Mouse (Mus musculus): ENCODE measurements around the gene Cybrd1. TPM values are rescaled to one million over a fixed set of nuclear protein-coding genes. Genes with fewer than 3 reads are reported as not detected.

Cybrd1 gene
- 1.5 and 20.6 TPM in 2 replicates for polyA plus RNA-seq (2012; rRNA removed)

GRCm38 (mm10) chr2:71117797-71118708, at the start of gene Cybrd1:
Gene Cybrd1, plus strand, starts transcription at chr2:71117923.
- peak within 1 kb of the TSS; percentile 74 for H3K4me3 ChIP-seq (ENCODE audit: low read depth, low read length)
- TF ChIP-seq CTCF (IDR thresholded peaks at IDR 0.05; ENCODE audit: extremely low read depth, insufficient read length, insufficient replicate concordance, low read depth, low read length) (no peak), POLR2A (IDR thresholded peaks at IDR 0.05; ENCODE audit: low read depth, low read length) (no peak)
- peaks cover 10% of the 10 kb centered on the region for H3K4me1 ChIP-seq (ENCODE audit: control insufficient read depth, insufficient read depth, insufficient read length, low read length)
- 4% methylated on average over 60 of the region's 60 CpGs for WGBS
- peaks cover 16% of the 10 kb centered on the region; the same call in 1 of the 2 replicates for H3K27me3 ChIP-seq (ENCODE audit: control insufficient read depth, insufficient read depth, low read length)
- no peaks in the 10 kb centered on the region for H3K36me3 ChIP-seq (ENCODE audit: control insufficient read depth, insufficient read depth, low read length)
- no peak within 1 kb of the TSS for H3K27ac ChIP-seq (ENCODE audit: insufficient read depth, low read depth, low read length)

- 95% methylated on average over 4 of the region's 4 CpGs for WGBS
- Histone ChIP-seq H3K4me1 (ENCODE audit: control insufficient read depth, insufficient read depth, insufficient read length, low read length) (no peaks in the 10 kb centered on the region), H3K27me3 (ENCODE audit: control insufficient read depth, insufficient read depth, low read length) (no peaks in the 10 kb centered on the region), H3K36me3 (ENCODE audit: control insufficient read depth, insufficient read depth, low read length) (peaks cover 15% of the 10 kb centered on the region), H3K4me3 (ENCODE audit: low read depth, low read length) (no peak overlapping the region), H3K27ac (ENCODE audit: insufficient read depth, low read depth, low read length) (no peak overlapping the region)
- TF ChIP-seq CTCF (IDR thresholded peaks at IDR 0.05; ENCODE audit: extremely low read depth, insufficient read length, insufficient replicate concordance, low read depth, low read length): no peak
- TF ChIP-seq POLR2A (IDR thresholded peaks at IDR 0.05; ENCODE audit: low read depth, low read length): no peak
Measured at GRCm38 (mm10) chr2:71071601-71072000, 46.1 kb upstream of the Cybrd1 start.

- WGBS: 88% methylated on average over 3 of the region's 3 CpGs
- no peaks in the 10 kb centered on the region for H3K4me1 ChIP-seq (ENCODE audit: control insufficient read depth, insufficient read depth, insufficient read length, low read length)
- H3K27me3 ChIP-seq (ENCODE audit: control insufficient read depth, insufficient read depth, low read length): no peaks in the 10 kb centered on the region
- H3K4me3 ChIP-seq (ENCODE audit: low read depth, low read length): no peak overlapping the region
- H3K36me3 ChIP-seq (ENCODE audit: control insufficient read depth, insufficient read depth, low read length): peaks cover 15% of the 10 kb centered on the region
- TF ChIP-seq CTCF (IDR thresholded peaks at IDR 0.05; ENCODE audit: extremely low read depth, insufficient read length, insufficient replicate concordance, low read depth, low read length) (no peak), POLR2A (IDR thresholded peaks at IDR 0.05; ENCODE audit: low read depth, low read length) (no peak)
- H3K27ac ChIP-seq (ENCODE audit: insufficient read depth, low read depth, low read length): no peak overlapping the region
Measured at GRCm38 (mm10) chr2:71073330-71073729, 44.4 kb upstream of the Cybrd1 start.

GRCm38 (mm10) chr2:71073828-71074227, 43.9 kb upstream of the Cybrd1 start:
- peaks cover 15% of the 10 kb centered on the region for H3K36me3 ChIP-seq (ENCODE audit: control insufficient read depth, insufficient read depth, low read length)
- no peak for TF ChIP-seq CTCF (IDR thresholded peaks at IDR 0.05; ENCODE audit: extremely low read depth, insufficient read length, insufficient replicate concordance, low read depth, low read length)
- TF ChIP-seq POLR2A (IDR thresholded peaks at IDR 0.05; ENCODE audit: low read depth, low read length): no peak
- H3K4me3 ChIP-seq (ENCODE audit: low read depth, low read length): no peak overlapping the region
- 65% methylated on average over 3 of the region's 3 CpGs for WGBS
- no peak overlapping the region for H3K27ac ChIP-seq (ENCODE audit: insufficient read depth, low read depth, low read length)
- no peaks in the 10 kb centered on the region for H3K4me1 ChIP-seq (ENCODE audit: control insufficient read depth, insufficient read depth, insufficient read length, low read length)
- H3K27me3 ChIP-seq (ENCODE audit: control insufficient read depth, insufficient read depth, low read length): no peaks in the 10 kb centered on the region

GRCm38 (mm10) chr2:71082416-71082815, 35.3 kb upstream of the Cybrd1 start:
- TF ChIP-seq CTCF (IDR thresholded peaks at IDR 0.05; ENCODE audit: extremely low read depth, insufficient read length, insufficient replicate concordance, low read depth, low read length) (no peak), POLR2A (IDR thresholded peaks at IDR 0.05; ENCODE audit: low read depth, low read length) (no peak)
- 95% methylated on average over 7 of the region's 7 CpGs for WGBS

GRCm38 (mm10) chr2:71083454-71084193, 34.1 kb upstream of the Cybrd1 start:
- WGBS: 42% methylated on average over 6 of the region's 6 CpGs
- Histone ChIP-seq H3K4me3 (ENCODE audit: low read depth, low read length) (no peak overlapping the region), H3K4me1 (ENCODE audit: control insufficient read depth, insufficient read depth, insufficient read length, low read length) (peaks cover 4% of the 10 kb centered on the region; the same call in 1 of the 2 replicates), H3K36me3 (ENCODE audit: control insufficient read depth, insufficient read depth, low read length) (peaks cover 25% of the 10 kb centered on the region), H3K27me3 (ENCODE audit: control insufficient read depth, insufficient read depth, low read length) (no peaks in the 10 kb centered on the region), H3K27ac (ENCODE audit: insufficient read depth, low read depth, low read length) (no peak overlapping the region)
- TF ChIP-seq CTCF (IDR thresholded peaks at IDR 0.05; ENCODE audit: extremely low read depth, insufficient read length, insufficient replicate concordance, low read depth, low read length) (no peak), POLR2A (IDR thresholded peaks at IDR 0.05; ENCODE audit: low read depth, low read length) (no peak)

More at GRCm38 (mm10) chr2:71082416-71082815, 35.3 kb upstream of the Cybrd1 start:
- Histone ChIP-seq H3K36me3 (ENCODE audit: control insufficient read depth, insufficient read depth, low read length) (peaks cover 16% of the 10 kb centered on the region), H3K27ac (ENCODE audit: insufficient read depth, low read depth, low read length) (no peak overlapping the region), H3K27me3 (ENCODE audit: control insufficient read depth, insufficient read depth, low read length) (no peaks in the 10 kb centered on the region), H3K4me3 (ENCODE audit: low read depth, low read length) (no peak overlapping the region), H3K4me1 (ENCODE audit: control insufficient read depth, insufficient read depth, insufficient read length, low read length) (peaks cover 4% of the 10 kb centered on the region; the same call in 1 of the 2 replicates)

- no peaks in the 10 kb centered on the region for H3K27me3 ChIP-seq (ENCODE audit: control insufficient read depth, insufficient read depth, low read length)
- TF ChIP-seq POLR2A (IDR thresholded peaks at IDR 0.05; ENCODE audit: low read depth, low read length): no peak
- TF ChIP-seq CTCF (IDR thresholded peaks at IDR 0.05; ENCODE audit: extremely low read depth, insufficient read length, insufficient replicate concordance, low read depth, low read length): no peak
- H3K27ac ChIP-seq (ENCODE audit: insufficient read depth, low read depth, low read length): no peak overlapping the region
- peaks cover 42% of the 10 kb centered on the region for H3K36me3 ChIP-seq (ENCODE audit: control insufficient read depth, insufficient read depth, low read length)
- H3K4me3 ChIP-seq (ENCODE audit: low read depth, low read length): no peak overlapping the region
- H3K4me1 ChIP-seq (ENCODE audit: control insufficient read depth, insufficient read depth, insufficient read length, low read length): no peaks in the 10 kb centered on the region
- WGBS: 74% methylated on average over 3 of the region's 3 CpGs
Measured at GRCm38 (mm10) chr2:71089766-71090165, 28.0 kb upstream of the Cybrd1 start.

Measured in small intestine, adult 2 months (tissue).